Mouse (Mus musculus) megakaryocyte progenitor cell, adult 5-6 weeks (primary cell): ENCODE data around the gene C1qtnf1. TPM values are rescaled to one million over a fixed set of nuclear protein-coding genes. Genes with fewer than 3 reads are reported as not detected.

Source experiments
- ATAC-seq: replicated peaks from 2 replicates; pipeline ENCODE4 v1.8.0; 2016; ENCODE audit warnings: mild to moderate bottlenecking, moderate TSS enrichment, inconsistent platforms; ENCODE audit not compliant: poor library complexity
- total RNA-seq, 2 experiments: library from RNA; stranded (forward) in 1 of 2; stranded (reverse) in 1 of 2; fragments of 157-497, 149-512 nt in 1 of 2; fragments of 200-1000 nt in 1 of 2; gene quantifications; 2 replicates each; pipeline versions ENCODE4 v1.2.3 to v1.2.4; 2015 to 2017

The C1qtnf1 gene
- total RNA-seq, 2 experiments from 2014 or later: not detected

DNA sequence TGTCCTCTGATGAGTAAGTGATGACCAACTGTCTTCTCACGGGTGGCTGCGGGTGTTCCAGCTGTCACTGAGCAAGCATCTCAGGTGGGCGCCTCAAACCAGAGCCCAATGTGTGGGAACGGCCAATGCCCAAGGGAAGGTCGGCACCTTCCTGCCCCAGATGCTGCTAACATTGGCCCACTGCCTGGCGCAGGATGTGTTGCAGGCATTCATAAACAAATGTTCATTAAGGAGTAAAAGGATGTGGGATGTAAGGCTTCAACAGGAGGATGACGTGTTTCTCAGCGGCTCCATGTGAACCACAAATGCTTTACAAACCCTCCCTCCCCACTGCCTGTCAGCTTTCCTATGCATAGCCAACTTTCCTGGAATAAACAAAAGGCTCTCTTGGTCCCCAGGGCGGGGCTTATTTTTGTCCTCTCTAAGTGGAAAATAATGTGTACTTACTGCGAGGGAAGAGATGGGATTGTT lies 5.4 kb downstream of the C1qtnf1 start:
- no peak for ATAC-seq

DNA sequence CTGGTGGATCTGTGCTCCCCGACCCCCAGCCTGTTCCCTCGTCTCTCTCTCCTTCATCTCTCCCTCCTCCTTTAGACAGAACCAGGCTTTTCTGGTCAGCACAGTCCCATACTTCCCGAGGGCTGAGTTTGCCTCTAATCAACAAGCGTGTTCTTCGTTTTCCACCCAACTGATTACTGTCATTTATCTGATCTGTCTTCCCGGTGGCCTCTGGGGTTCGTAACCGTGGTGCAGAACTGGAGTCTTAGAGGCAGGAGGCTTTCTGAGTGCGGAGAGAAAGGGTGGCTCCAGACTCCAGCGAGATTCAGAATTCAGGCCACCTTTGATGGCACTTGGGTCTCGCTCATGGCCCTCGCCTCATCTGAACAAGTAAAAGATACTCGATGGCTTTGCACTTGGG lies 6.1 kb downstream of the C1qtnf1 start:
- ATAC-seq: no peak

DNA sequence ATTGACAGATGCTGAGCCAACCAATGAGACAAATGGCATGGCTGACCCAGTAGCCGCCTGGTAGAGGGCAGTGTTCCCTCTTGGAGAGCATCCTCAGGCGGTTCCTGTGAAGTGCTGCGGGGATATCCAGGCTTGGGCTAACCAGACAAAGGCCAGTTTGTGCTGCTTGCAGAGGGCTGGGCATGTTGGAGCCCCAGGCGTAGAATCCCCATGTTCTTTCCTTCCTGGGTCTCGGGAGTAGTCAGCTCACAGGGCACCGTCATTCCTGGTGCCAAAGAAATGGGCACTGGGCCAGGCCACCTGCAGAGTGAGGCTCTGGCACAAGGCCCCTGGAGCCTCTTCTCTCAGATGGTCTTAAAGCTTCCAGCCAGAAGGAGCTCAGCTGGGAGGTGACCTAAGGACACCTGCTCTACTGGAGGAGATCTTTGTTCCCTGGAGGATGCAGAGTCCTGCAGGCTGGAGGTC lies 8.5 kb downstream of the C1qtnf1 start:
- no peak for ATAC-seq

DNA sequence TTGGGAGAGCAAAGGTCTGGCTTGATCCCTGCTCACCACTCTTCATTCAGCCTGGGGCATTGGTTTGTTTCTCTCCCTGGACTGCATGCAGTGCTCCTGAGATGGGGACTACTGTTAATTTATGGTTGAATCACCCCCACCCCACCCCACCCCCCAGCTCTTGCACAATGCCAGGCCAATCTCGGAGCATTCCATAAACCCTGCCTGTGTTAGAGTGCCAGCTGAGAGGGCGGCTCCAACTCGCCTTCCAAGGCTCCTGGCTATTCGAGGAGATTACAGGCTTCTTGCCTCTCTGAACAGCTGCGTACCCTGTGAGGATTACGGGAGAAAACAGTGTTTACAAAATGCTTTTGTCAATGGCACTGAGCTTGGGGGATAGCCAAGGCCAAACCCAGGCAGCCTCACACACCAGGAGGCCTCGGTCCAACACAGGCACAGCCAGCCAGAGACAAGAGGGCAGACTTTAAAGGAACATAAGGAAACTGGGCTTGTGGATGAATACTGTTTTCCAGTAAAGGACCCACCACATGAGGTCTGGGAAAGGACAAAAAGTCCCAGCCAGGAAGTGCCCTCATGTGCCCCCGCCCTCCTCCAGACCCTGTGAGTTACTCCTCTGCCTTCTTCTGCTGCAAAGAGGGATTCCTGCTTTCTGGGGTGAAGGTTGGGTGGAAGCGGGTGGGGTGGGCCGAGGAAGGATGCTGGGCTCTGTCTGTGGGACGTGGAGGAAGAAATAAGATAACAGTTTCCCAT lies 10.8 kb downstream of the C1qtnf1 start:
- ATAC-seq: no peak

DNA sequence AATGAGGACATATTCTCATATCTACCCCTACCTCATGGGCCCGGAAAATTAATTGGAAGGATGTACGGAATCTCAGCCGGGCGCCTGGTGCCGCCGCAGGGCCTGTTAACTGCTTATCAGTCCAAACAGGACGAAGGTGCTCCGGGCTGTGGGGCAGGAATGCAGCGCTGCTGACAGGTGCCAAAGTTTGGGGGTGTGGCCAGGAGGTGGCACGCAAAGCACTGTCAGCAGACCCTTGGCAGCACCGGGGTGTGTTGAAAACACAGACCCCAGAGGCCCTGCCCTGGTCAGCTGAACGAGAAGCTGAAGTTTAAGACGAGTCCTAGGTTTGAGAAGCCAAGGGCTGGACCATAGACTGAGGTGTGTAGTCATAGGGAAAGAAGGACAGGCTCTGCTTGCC lies 14.7 kb downstream of the C1qtnf1 start:
- ATAC-seq: no peak

DNA sequence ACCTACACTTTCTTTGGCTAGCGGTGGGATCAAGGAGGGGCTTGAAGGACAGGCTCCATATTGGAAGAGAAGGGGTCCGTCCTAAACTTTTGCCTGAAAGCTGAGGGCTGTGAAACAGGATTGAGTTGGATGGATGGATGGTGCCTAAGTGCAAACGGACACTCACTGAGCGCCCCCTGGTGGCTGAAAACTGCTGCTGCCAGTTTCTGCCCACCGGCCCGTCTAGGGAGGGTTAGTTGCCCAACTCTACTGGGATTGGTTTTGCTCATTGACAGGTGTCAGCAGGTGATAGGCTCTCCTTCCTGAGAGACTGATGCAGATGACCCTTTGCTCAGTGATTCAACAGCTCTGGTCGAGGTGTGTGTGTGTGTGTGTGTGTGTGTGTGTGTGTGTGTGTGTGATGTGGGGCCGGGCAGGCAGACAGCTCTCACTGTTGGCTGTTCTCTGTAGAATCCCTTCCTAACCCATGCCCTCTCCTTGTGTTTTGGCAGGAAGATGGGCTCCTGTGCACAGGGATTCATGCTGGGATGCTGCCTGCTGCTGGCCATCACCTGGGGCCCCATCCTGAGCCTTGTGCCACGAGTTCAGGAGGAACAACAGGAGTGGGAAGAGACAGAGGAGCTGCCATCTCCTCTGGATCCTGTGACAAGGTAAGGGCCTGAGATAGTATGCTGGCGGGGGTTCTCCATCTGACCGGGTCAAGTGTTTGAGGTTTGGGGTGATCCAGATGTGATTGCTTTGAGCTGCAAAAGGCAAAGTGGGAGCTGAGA lies 15.4 kb downstream of the C1qtnf1 start:
- ATAC-seq: peak; percentile 68

DNA sequence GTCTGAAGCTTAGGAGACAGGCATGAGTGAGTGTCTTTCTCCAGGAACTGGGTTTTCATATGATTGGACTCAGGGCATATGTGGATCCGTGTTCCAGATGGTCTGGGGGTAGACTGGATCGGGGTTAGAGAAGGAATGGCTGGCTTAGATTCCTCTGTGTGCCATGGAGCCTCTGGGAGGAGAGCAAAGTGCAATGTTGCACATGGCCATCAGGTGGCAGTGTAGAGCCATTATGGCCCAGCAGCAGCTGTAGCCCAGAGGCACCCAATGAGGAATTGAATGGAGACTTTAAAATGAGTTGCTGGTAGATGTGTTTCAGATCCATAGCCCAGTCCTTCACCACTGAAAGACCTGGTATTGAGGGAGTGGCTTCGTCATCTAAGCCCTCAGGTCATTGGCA lies 17.8 kb downstream of the C1qtnf1 start:
- ATAC-seq: peak; percentile 90

DNA sequence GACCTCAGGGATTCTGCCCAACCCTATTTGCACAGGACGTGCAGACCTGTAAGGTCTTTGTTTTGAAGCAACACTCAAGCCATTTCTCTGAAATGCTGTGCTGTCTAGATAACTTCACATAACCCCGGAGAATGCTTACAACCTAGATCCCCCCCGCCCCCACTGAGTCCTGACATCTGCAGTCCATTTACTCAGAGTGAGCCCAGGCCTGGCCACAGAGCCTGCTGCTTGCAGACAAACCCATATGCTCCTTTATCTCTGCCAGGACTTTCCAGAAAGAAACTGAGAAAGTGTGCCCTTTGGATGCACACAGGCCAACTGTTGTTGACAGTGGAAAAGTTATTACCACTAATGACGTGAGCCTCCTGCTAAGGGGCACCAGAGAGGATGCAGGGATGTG lies 19.3 kb downstream of the C1qtnf1 start:
- no peak for ATAC-seq

DNA sequence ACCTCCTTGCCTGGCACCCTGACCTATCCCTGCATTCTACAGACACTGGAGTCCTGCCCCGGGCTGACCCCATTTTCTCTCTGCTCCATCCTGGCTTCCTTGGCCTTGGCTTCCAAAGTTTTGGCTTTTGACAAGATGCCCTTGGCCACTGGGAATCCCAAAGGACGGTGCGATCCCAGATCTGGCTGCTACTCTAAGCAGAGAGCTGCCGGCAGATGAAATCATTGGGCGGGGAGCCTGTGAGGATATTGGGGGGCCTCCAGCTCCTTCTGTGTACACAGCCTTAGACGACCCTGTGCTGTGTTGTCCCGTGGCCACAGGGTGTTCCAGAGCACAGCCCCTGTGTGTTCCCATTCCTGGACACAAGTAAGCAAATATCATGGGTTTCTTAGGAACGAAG lies 20.4 kb downstream of the C1qtnf1 start:
- no peak for ATAC-seq

DNA sequence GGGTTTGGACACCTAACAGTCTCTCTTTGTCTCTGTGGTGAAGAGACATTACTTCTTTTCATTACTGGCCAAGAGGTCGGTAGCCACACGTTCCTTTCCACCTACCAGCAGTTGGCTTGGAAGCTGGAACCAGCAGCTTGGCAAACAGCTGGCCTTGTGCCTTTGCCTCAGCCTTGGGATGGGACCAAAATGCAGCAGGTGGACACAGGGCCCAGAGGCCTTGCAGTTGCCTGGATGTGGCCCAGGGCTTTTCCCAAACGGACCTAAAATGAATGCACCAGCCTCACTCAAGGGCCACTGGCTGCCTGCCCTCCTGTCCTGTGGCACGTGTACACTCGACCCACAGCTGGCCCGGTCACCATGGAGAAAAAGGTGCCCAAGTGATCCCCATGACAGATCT lies 23.2 kb downstream of the C1qtnf1 start:
- no peak for ATAC-seq

DNA sequence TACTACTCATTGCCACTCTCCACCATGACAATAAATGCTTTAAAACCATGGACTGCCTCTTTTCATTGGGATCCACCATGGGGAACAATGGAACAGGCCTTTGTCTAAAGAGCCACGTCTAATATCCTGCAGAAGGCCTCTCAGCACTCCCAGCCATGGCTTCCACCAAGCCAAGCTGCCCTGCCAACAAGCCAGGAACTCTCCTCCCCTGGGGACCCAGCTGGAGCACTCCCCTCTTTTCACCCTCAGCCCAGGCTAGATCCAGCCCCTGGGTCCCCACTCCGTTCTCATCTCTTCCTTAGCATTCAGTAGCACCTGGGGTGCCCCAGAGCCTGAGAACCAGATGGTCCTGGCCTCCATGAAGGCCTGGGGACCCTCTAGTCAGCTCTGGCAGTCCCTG lies 25.0 kb downstream of the C1qtnf1 start:
- ATAC-seq: no peak

DNA sequence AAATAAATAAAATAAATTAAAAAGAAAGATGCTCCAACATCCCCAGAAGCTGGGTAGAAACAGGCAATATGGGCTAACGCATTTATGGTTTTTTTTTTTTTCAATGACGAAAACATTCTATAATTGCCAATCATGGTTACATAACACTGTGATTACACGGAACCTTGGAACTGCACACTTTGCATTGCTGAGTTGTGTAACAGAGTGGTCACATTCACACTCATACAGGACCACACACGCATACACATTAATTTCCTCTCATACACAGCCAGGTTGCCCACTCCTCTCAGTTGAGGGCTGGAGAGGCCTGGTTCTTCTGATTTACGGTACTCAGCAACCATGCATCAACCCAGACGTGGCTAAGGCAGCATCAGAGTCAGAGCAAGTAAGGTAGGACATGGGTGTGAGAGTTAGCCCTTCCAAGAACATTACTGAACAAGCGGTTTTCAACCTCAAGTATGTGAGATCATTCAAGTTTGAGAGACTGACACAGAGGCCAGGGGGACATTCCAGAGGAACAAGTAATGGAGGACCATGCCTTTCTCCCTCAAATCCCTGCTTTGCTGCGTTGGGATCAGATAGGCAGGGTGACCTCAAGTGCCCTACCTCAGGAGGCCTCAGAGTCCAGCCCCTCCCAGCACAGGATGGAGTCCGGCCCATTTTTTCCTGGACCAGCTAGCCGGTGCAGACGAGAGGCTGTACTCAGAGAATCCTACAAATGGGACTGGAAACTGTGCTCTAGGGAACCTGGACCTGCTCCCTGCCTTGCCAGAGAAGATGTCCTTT lies 26.1 kb downstream of the C1qtnf1 start:
- peak; percentile 53 for ATAC-seq

DNA sequence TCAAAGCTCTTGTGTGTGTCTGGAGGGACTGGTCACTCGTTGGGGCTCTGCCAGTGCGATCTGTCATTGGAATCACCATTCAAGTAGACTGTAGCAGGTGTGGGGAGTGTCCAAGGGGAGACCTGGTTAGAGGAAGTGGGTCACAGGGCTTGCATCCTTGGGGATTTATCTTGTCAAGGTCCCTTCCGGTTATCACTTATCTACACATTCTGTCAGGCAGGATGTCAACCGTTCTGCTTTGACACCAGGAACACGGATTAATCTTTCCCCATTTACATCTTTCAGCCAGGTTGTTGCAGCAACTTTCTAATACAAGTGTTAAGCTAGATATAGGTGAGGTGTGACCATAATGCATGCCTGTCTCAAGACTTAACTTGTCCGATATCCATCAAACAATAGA lies 27.8 kb downstream of the C1qtnf1 start:
- no peak for ATAC-seq

DNA sequence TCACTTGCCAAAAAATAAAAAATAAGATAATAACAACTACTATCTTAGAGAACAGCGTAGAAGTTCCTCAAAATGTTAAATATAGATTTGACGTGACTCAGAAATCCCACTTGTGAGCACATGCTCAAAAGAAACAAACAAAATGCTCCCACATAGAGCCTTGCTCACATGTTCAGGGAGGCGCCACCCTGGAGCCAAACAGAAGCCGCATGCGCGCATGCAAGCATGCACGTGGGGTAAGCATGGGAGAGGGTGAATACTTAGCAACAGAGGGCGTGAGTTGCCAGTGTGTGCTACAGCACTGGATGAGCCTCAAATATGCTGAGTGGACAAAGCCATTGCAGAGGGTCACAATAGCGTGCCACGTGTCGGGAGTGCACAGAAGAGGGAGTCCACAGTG lies 28.9 kb downstream of the C1qtnf1 start:
- ATAC-seq: peak; percentile 18; the same call in 1 of the 2 replicates

DNA sequence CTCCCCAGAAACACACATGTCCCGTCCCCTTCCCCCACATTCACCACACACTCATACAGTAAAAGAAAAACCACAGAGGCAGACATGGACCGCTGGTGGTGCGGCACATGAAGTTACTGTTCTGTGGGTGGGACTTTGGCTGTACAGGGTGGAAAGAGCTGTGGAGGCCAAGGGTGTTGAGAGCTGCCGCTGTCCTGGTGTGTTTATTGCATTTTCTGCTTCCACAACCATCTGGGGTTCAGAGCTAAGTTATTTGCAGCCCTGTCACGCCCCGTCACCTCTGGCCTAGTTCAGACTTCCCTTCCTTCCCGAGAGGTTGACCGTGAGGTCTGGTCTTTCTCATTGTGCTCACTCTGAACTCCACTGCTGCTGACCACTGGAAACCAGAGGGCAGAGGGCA lies 31.0 kb downstream of the C1qtnf1 start:
- peak; percentile 34 for ATAC-seq

DNA sequence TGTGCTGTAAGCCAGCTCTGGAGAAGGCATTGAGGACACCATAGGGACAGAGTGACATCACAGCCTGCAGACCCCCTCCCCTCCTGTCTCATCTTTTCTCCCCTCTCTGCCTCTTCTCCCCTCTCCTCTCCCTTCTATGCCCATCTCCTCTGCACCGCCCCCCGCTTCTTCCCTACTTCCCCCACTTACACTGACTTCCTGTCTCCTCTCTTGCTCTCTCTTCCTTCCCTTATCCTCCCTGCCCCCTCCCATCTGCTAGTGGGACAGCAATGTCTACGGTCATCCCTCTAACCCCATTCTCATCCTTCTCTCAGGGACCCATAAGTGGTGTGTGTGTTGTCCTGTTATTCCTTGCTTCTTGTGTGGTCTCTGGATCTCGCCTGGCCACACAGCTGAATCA lies 31.5 kb downstream of the C1qtnf1 start:
- peak; percentile 52 for ATAC-seq

DNA sequence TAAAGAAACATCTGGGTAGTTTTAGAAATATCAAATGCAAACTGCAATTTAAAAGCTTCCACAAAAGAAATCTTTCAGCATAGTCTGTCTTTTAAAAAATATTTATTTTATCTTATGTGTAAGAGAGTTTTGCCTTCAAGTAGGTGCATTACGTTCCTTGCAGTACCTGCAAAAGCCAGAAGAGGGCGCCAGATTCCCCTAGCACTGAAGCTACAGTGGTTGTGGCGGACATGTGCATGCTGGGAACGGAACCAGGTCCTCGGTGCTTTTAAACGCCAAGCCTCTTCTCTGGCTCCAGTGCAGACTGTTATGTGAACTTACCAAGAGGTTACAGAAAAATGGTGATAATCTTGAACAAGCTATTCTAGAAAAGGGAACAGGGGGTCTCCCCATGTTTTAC lies 32.3 kb downstream of the C1qtnf1 start:
- 0 out of 2 replicates have a peak, but pooled peaks have one; percentile 35 for ATAC-seq

DNA sequence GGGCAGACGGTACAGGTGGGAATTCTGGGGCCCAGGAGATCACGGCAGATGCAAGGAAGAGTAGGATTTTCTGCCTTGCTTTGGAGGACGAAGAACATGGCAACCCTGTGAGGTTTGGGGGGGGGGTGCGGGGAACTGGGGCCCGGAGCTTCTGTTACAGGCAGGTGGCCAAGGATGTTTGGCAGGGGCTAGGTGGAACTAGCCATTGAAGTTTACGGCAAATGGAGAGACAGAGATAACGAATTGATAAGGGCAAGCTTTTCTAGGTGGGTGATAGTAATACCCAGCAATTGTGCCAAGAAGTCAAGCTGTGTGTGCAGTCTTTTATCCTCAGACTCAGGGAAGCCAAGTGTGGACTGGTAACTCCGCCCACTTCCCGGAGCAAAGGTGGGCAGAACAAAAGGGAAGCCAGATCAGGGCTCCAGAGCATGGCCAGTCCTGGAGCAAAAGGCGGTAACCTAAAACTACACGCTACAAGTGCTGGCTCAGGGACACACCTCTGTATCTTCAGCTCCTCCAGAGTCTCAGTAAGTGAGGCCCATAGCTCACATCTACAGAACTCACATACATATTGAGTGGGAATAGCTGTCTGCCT lies 39.5 kb downstream of the C1qtnf1 start:
- ATAC-seq: peak; percentile 61

DNA sequence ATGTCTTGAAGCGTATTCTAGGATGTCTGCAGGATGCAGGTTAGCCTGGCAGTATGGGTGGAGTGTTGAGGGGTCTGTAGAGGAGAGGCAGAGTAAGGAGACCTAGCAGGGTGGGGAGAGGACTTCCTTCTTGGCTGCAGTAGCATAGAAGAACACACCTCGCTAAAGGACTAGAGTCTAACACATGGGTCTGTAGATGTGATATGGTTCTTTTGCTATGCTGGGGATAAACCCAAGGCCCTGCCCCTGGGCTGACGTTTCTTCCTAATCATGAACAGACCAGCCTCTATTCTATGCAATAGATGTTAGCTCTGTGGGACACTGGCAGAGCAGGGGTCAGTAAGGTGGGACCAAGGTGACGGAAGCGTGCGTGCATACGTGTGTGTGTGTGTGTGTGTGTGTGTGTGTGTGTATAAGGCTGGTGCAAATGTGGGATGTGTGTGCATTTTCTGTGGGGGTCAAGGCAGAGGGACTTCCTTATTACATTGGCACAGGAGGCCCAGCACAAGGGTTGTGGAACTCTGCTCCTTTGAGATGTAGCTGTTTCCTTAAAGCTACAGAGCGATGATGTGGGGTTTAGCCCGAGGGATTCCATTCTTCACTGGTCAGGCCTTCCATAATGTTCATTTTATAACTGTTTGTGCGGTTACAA lies 41.6 kb downstream of the C1qtnf1 start:
- ATAC-seq: peak; percentile 10; the same call in 1 of the 2 replicates

DNA sequence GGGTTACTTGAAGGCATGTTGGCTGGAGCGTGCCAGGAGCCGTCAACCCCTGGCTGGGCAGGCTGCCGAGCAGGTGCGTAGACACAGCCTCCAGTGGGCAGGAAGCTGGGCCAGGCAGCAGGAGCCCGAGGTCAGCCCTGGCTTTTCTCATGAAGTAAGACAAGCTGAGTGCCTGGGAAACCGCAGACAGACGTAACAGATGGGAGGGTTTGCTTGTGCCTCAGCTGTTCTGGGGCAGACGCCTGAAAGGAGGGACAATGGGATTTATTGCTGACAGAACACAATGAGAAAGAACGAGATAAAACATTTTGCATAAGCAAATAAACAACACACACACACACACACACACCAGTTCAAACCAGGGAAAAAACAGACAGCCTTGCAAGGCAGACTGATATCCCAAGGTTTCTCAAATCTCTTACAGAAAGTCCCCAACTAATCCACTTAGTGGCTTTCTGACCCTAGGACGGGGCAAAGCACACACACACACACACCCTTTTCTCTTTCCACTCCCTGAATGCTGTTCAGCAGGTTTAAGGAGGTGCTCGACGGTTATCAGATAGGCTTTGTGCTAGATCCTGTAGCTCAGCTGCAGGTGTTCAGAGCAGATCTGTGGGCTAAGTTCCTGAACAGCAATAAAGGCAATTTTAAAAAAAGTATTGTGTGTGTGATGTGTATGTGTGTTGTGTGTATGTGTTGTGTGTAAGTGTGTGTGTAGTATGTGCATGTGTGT lies 42.4 kb downstream of the C1qtnf1 start:
- peak; percentile 71 for ATAC-seq
